Mouse (Mus musculus) left cerebral cortex, postnatal 36 days (tissue): ENCODE measurements around the gene Mgp. TPM values are rescaled to one million over a fixed set of nuclear protein-coding genes. Genes with fewer than 3 reads are reported as not detected.
"Not testable (repeated sequence)": the region's sequence is repeated elsewhere in the genome, so short reads cannot be mapped to it uniquely, and the experiment has no call there.

ENCODE experiments used
- DNase-seq, 2 experiments: peaks; one replicate each; pipeline ENCODE4 v3.0.0; 2021 to 2022; ENCODE audit warnings: low spot score in 2 of 2, mixed read lengths in 1 of 2
- intact Hi-C: fragments of 180-260 bp; cut with DNase I; formaldehyde crosslinking; loops from one replicate; pipeline ENCODE4 v1.15.1; 2025
- total RNA-seq, 2 experiments: library from RNA; stranded (reverse); gene quantifications; 2 replicates each; pipeline ENCODE4 v1.2.3; 2021

Mgp gene
- total RNA-seq, 2 experiments from 2014 or later = 38.0 to 47.7 TPM

- intact Hi-C loops = no loop called here
Measured at GRCm38 (mm10) chr6:136900369-136901009, 24.9 kb upstream of the Mgp start.

GRCm38 (mm10) chr6:136898954-136899353 lies 23.3 kb upstream of the Mgp start:
- no peak for DNase-seq
- intact Hi-C loops = no loop called here

More at GRCm38 (mm10) chr6:136900369-136901009, 24.9 kb upstream of the Mgp start:
- DNase-seq = no peak

- intact Hi-C loops = no loop called here
- no peak for DNase-seq
Measured at GRCm38 (mm10) chr6:136898222-136898621, 22.6 kb upstream of the Mgp start.

- intact Hi-C loops = no loop called here
- no peak for DNase-seq
Measured at GRCm38 (mm10) chr6:136897789-136898188, 22.2 kb upstream of the Mgp start.

- intact Hi-C loops = no loop called here
Measured at GRCm38 (mm10) chr6:136894532-136895339, 19.1 kb upstream of the Mgp start.

GRCm38 (mm10) chr6:136892002-136892401 lies 16.4 kb upstream of the Mgp start:
- no peak for DNase-seq
- intact Hi-C loops = no loop called here

More at GRCm38 (mm10) chr6:136894532-136895339, 19.1 kb upstream of the Mgp start:
- no peak for DNase-seq

GRCm38 (mm10) chr6:136889554-136889953 lies 13.9 kb upstream of the Mgp start:
- DNase-seq = no peak
- intact Hi-C loops = no loop called here

- intact Hi-C loops = no loop called here
- DNase-seq = no peak
Measured at GRCm38 (mm10) chr6:136889067-136889466, 13.4 kb upstream of the Mgp start.

- intact Hi-C loops = no loop called here
- no peak for DNase-seq
Measured at GRCm38 (mm10) chr6:136887854-136888253, 12.2 kb upstream of the Mgp start.

GRCm38 (mm10) chr6:136884766-136885165 lies 9.1 kb upstream of the Mgp start:
- intact Hi-C loops, DNase-seq: not testable (repeated sequence)

- intact Hi-C loops = no loop called here
- no peak for DNase-seq
Measured at GRCm38 (mm10) chr6:136883961-136884360, 8.3 kb upstream of the Mgp start.

- DNase-seq = no peak
- intact Hi-C loops = no loop called here
Measured at GRCm38 (mm10) chr6:136883431-136883915, 7.8 kb upstream of the Mgp start.

GRCm38 (mm10) chr6:136881678-136882077 lies 6.1 kb upstream of the Mgp start:
- DNase-seq = no peak
- intact Hi-C loops = no loop called here

GRCm38 (mm10) chr6:136874599-136874998 lies 1.0 kb downstream of the Mgp start:
- intact Hi-C loops = no loop called here
- peak in 1 of 2 experiments; percentile 20 for DNase-seq

- intact Hi-C loops = loop anchor here (10.0 kb wide), 1 partner anchor 296 kb away; no protein-coding TSS in a partner anchor
- no peak for DNase-seq
Measured at GRCm38 (mm10) chr6:136868921-136869320, 6.7 kb downstream of the Mgp start.

GRCm38 (mm10) chr6:136866150-136866549 lies 9.5 kb downstream of the Mgp start:
- intact Hi-C loops = loop anchor here (10.0 kb wide), 1 partner anchor 299 kb away; no protein-coding TSS in a partner anchor
- no peak for DNase-seq

- intact Hi-C loops = loop anchor here (10.0 kb wide), 1 partner anchor 299 kb away; no protein-coding TSS in a partner anchor
- DNase-seq = no peak
Measured at GRCm38 (mm10) chr6:136865360-136865759, 10.3 kb downstream of the Mgp start.

- no peak for DNase-seq
- intact Hi-C loops = loop anchor here (1.0 to 10.0 kb wide), 4 partner anchors 59 to 304 kb away; no protein-coding TSS in a partner anchor
Measured at GRCm38 (mm10) chr6:136861020-136861419, 14.6 kb downstream of the Mgp start.

GRCm38 (mm10) chr6:136858420-136858819 lies 17.2 kb downstream of the Mgp start:
- DNase-seq = no peak
- intact Hi-C loops = no loop called here

- intact Hi-C loops = no loop called here
- DNase-seq = no peak
Measured at GRCm38 (mm10) chr6:136857873-136858260, 17.8 kb downstream of the Mgp start.
